Mouse (Mus musculus): ENCODE measurements around the gene Ntrk2. TPM values are rescaled to one million over a fixed set of nuclear protein-coding genes. Genes with fewer than 3 reads are reported as not detected.

Gene Ntrk2
- total and polyA plus RNA-seq, 2 experiments from 2014 or later = 0.92 to 2.9 TPM

GRCm38 (mm10) chr13:58806896-58807628 is 693 bp downstream of the Ntrk2 start:
- no peak overlapping the region for H3K9ac ChIP-seq (replicated peaks; ENCODE audit: low read depth, low read length)
- H3K9me3 ChIP-seq (replicated peaks; ENCODE audit: control insufficient read depth, low read length) = no peaks in the 10 kb centered on the region
- peaks cover 7% of the 10 kb centered on the region; the same call in 1 of the 2 replicates for H3K4me1 ChIP-seq (ENCODE audit: control insufficient read depth, insufficient read depth)
- DNase-seq (ENCODE audit: low spot score) (no peak), ATAC-seq (ENCODE audit: insufficient read depth, low read depth) (peak; percentile 14; the same call in 1 of the 2 replicates)
- H3K4me3 ChIP-seq (ENCODE audit: low read depth, low read length) = peak overlapping the region; percentile 45
- peak overlapping the region; percentile 76 for H3K4me2 ChIP-seq (ENCODE audit: low read depth, low read length)
- H3K27ac ChIP-seq (ENCODE audit: low read depth) = no peak overlapping the region
- TF ChIP-seq CTCF (IDR thresholded peaks at IDR 0.05; ENCODE audit: low read depth) = no peak
- TF ChIP-seq EP300 (IDR thresholded peaks at IDR 0.05; ENCODE audit: low read depth) = no peak
- peaks cover 62% of the 10 kb centered on the region for H3K27me3 ChIP-seq (ENCODE audit: control insufficient read depth, insufficient read depth, low read length)
- under 1% methylated on average over 34 of the region's 34 CpGs for WGBS
- H3K36me3 ChIP-seq (replicated peaks; ENCODE audit: control insufficient read depth, insufficient read depth, low read length) = no peaks in the 10 kb centered on the region

- peak overlapping the region; percentile 45 for H3K4me3 ChIP-seq (ENCODE audit: low read depth, low read length)
- H3K4me1 ChIP-seq (ENCODE audit: control insufficient read depth, insufficient read depth) = peaks cover 7% of the 10 kb centered on the region; the same call in 1 of the 2 replicates
- no peak overlapping the region; the same call in 1 of the 2 replicates for H3K9ac ChIP-seq (replicated peaks; ENCODE audit: low read depth, low read length)
- TF ChIP-seq CTCF (IDR thresholded peaks at IDR 0.05; ENCODE audit: low read depth) (no peak), EP300 (IDR thresholded peaks at IDR 0.05; ENCODE audit: low read depth) (no peak)
- no peak for DNase-seq (ENCODE audit: low spot score)
- whole genome bisulfite sequencing = under 1% methylated on average over 49 of the region's 50 CpGs
- ATAC-seq (ENCODE audit: insufficient read depth, low read depth) = peak; percentile 51; the same call in 1 of the 2 replicates
- peak overlapping the region; percentile 76 for H3K4me2 ChIP-seq (ENCODE audit: low read depth, low read length)
- H3K36me3 ChIP-seq (replicated peaks; ENCODE audit: control insufficient read depth, insufficient read depth, low read length) = no peaks in the 10 kb centered on the region
- H3K27ac ChIP-seq (ENCODE audit: low read depth) = no peak overlapping the region
- H3K9me3 ChIP-seq (replicated peaks; ENCODE audit: control insufficient read depth, low read length) = no peaks in the 10 kb centered on the region
- peaks cover 62% of the 10 kb centered on the region for H3K27me3 ChIP-seq (ENCODE audit: control insufficient read depth, insufficient read depth, low read length)
Observed at GRCm38 (mm10) chr13:58807629-58808363, 1.4 kb downstream of the Ntrk2 start.

- Histone ChIP-seq H3K27ac (ENCODE audit: low read depth) (no peak overlapping the region), H3K36me3 (replicated peaks; ENCODE audit: control insufficient read depth, insufficient read depth, low read length) (no peaks in the 10 kb centered on the region), H3K27me3 (ENCODE audit: control insufficient read depth, insufficient read depth, low read length) (peaks cover 62% of the 10 kb centered on the region), H3K4me1 (ENCODE audit: control insufficient read depth, insufficient read depth) (peaks cover 7% of the 10 kb centered on the region; the same call in 1 of the 2 replicates), H3K4me2 (ENCODE audit: low read depth, low read length) (peak overlapping the region; percentile 76), H3K9me3 (replicated peaks; ENCODE audit: control insufficient read depth, low read length) (no peaks in the 10 kb centered on the region), H3K9ac (replicated peaks; ENCODE audit: low read depth, low read length) (no peak overlapping the region), H3K4me3 (ENCODE audit: low read depth, low read length) (peak overlapping the region; percentile 45)
- ATAC-seq (ENCODE audit: insufficient read depth, low read depth) (no peak), DNase-seq (ENCODE audit: low spot score) (no peak)
- WGBS = 2% methylated on average over 32 of the region's 32 CpGs
- no peak for TF ChIP-seq CTCF (IDR thresholded peaks at IDR 0.05; ENCODE audit: low read depth)
- TF ChIP-seq EP300 (IDR thresholded peaks at IDR 0.05; ENCODE audit: low read depth) = no peak
Observed at GRCm38 (mm10) chr13:58808381-58808821, 2.0 kb downstream of the Ntrk2 start.

GRCm38 (mm10) chr13:58809930-58810329 is 3.6 kb downstream of the Ntrk2 start:
- H3K4me2 ChIP-seq (ENCODE audit: low read depth, low read length) = no peak overlapping the region
- 73% methylated on average over 8 of the region's 8 CpGs for WGBS

GRCm38 (mm10) chr13:58824752-58825151 is 18.4 kb downstream of the Ntrk2 start:
- Histone ChIP-seq H3K27ac (ENCODE audit: low read depth) (no peak overlapping the region), H3K4me2 (ENCODE audit: low read depth, low read length) (no peak overlapping the region), H3K9me3 (replicated peaks; ENCODE audit: control insufficient read depth, low read length) (no peaks in the 10 kb centered on the region; the same call in 1 of the 2 replicates), H3K27me3 (ENCODE audit: control insufficient read depth, insufficient read depth, low read length) (no peaks in the 10 kb centered on the region), H3K4me3 (ENCODE audit: low read depth, low read length) (no peak overlapping the region), H3K36me3 (replicated peaks; ENCODE audit: control insufficient read depth, insufficient read depth, low read length) (no peaks in the 10 kb centered on the region), H3K9ac (replicated peaks; ENCODE audit: low read depth, low read length) (no peak overlapping the region), H3K4me1 (ENCODE audit: control insufficient read depth, insufficient read depth) (no peaks in the 10 kb centered on the region)
- TF ChIP-seq CTCF (IDR thresholded peaks at IDR 0.05; ENCODE audit: low read depth) = no peak
- TF ChIP-seq EP300 (IDR thresholded peaks at IDR 0.05; ENCODE audit: low read depth) = no peak
- DNase-seq (ENCODE audit: low spot score) (no peak), ATAC-seq (ENCODE audit: insufficient read depth, low read depth) (no peak)
- WGBS = 74% methylated on average over 7 of the region's 7 CpGs

More at GRCm38 (mm10) chr13:58809930-58810329, 3.6 kb downstream of the Ntrk2 start:
- no peaks in the 10 kb centered on the region for H3K9me3 ChIP-seq (replicated peaks; ENCODE audit: control insufficient read depth, low read length)
- H3K4me3 ChIP-seq (ENCODE audit: low read depth, low read length) = no peak overlapping the region
- TF ChIP-seq CTCF (IDR thresholded peaks at IDR 0.05; ENCODE audit: low read depth) = no peak
- no peak for TF ChIP-seq EP300 (IDR thresholded peaks at IDR 0.05; ENCODE audit: low read depth)
- peaks cover 56% of the 10 kb centered on the region for H3K27me3 ChIP-seq (ENCODE audit: control insufficient read depth, insufficient read depth, low read length)
- no peak overlapping the region for H3K9ac ChIP-seq (replicated peaks; ENCODE audit: low read depth, low read length)
- no peak overlapping the region for H3K27ac ChIP-seq (ENCODE audit: low read depth)
- peaks cover 7% of the 10 kb centered on the region; the same call in 1 of the 2 replicates for H3K4me1 ChIP-seq (ENCODE audit: control insufficient read depth, insufficient read depth)
- ATAC-seq (ENCODE audit: insufficient read depth, low read depth) (no peak), DNase-seq (ENCODE audit: low spot score) (no peak)
- H3K36me3 ChIP-seq (replicated peaks; ENCODE audit: control insufficient read depth, insufficient read depth, low read length) = no peaks in the 10 kb centered on the region

Measured in heart, postnatal 0 days (tissue).